Mouse (Mus musculus): ENCODE measurements around the gene Tmem185b. TPM values are rescaled to one million over a fixed set of nuclear protein-coding genes. Genes with fewer than 3 reads are reported as not detected.
A peak's percentile ranks its signal among the peaks of the same experiment; 100 is the strongest.

The Tmem185b gene
- polyA plus RNA-seq, 1 experiment, result 15.8 TPM

- H3K79me2 ChIP-seq (ENCODE audit: control insufficient read depth, insufficient read depth), result peaks cover 10% of the 10 kb centered on the region
- peaks cover 7% of the 10 kb centered on the region for H3K36me3 ChIP-seq (ENCODE audit: control insufficient read depth, insufficient read depth)
- no peak for TF ChIP-seq TCF3 (IDR thresholded peaks at IDR 0.05; ENCODE audit: insufficient read length, low read depth)
- no peak for TF ChIP-seq USF1 (IDR thresholded peaks at IDR 0.05; ENCODE audit: low read depth)
- no peak for TF ChIP-seq MAX (IDR thresholded peaks at IDR 0.05; ENCODE audit: low read depth)
- TF ChIP-seq CEBPB (IDR thresholded peaks at IDR 0.05; ENCODE audit: insufficient read depth, poor library complexity, severe bottlenecking), result no peak
- no peak for TF ChIP-seq REST (IDR thresholded peaks at IDR 0.05; ENCODE audit: insufficient read depth, insufficient read length)
- TF ChIP-seq TCF12 (IDR thresholded peaks at IDR 0.05; ENCODE audit: insufficient read depth, poor library complexity, severe bottlenecking), result no peak
- TF ChIP-seq SRF (IDR thresholded peaks at IDR 0.05; ENCODE audit: control insufficient read depth, insufficient read length, low read depth), result no peak
- TF ChIP-seq MYOD1 (IDR thresholded peaks at IDR 0.05; ENCODE audit: control insufficient read depth in 1 of 3, insufficient read length in 2 of 3, low read depth in 2 of 3), result no peak
- no peak for TF ChIP-seq POLR2A (IDR thresholded peaks at IDR 0.05; ENCODE audit: insufficient read length, low read depth)
- no peak for TF ChIP-seq POLR2AphosphoS2 (IDR thresholded peaks at IDR 0.05; ENCODE audit: insufficient read length, low read depth)
- TF ChIP-seq E2F4 (IDR thresholded peaks at IDR 0.05; ENCODE audit: insufficient read depth), result no peak
- no peak for TF ChIP-seq MYOG (IDR thresholded peaks at IDR 0.05; ENCODE audit: control insufficient read depth in 1 of 3, insufficient read depth in 1 of 3, insufficient read length in 2 of 3, low read depth in 2 of 3)
- no peak overlapping the region for H3K4me2 ChIP-seq (ENCODE audit: low read depth)
- no peaks in the 10 kb centered on the region for H3K27me3 ChIP-seq (ENCODE audit: control insufficient read depth, insufficient read depth, insufficient read length)
- no peak overlapping the region for H3K4me3 ChIP-seq
- no peak overlapping the region for H3ac ChIP-seq (ENCODE audit: control insufficient read depth, insufficient read length)
Measured at GRCm38 (mm10) chr1:119523826-119524225, 2.1 kb upstream of the Tmem185b start.

GRCm38 (mm10) chr1:119525004-119525444, 936 bp upstream of the Tmem185b start:
- Histone ChIP-seq H3K4me2 (ENCODE audit: low read depth) (peak overlapping the region; percentile 98), H3ac (ENCODE audit: control insufficient read depth, insufficient read length) (no peak overlapping the region), H3K79me2 (ENCODE audit: control insufficient read depth, insufficient read depth) (peaks cover 10% of the 10 kb centered on the region), H3K36me3 (ENCODE audit: control insufficient read depth, insufficient read depth) (peaks cover 7% of the 10 kb centered on the region), H3K27me3 (ENCODE audit: control insufficient read depth, insufficient read depth, insufficient read length) (no peaks in the 10 kb centered on the region), H3K4me3 (peak overlapping the region; percentile 38)
- peak in 2 of 3 experiments; percentile 69 to 70 for TF ChIP-seq MYOD1 (IDR thresholded peaks at IDR 0.05; ENCODE audit: control insufficient read depth in 1 of 3, insufficient read length in 2 of 3, low read depth in 2 of 3)
- TF ChIP-seq CEBPB (IDR thresholded peaks at IDR 0.05; ENCODE audit: insufficient read depth, poor library complexity, severe bottlenecking), result no peak

GRCm38 (mm10) chr1:119530941-119531340, 5.0 kb downstream of the Tmem185b start:
- H3ac ChIP-seq (ENCODE audit: control insufficient read depth, insufficient read length), result no peak overlapping the region
- H3K79me2 ChIP-seq (ENCODE audit: control insufficient read depth, insufficient read depth), result peaks cover 10% of the 10 kb centered on the region
- peaks cover 7% of the 10 kb centered on the region for H3K36me3 ChIP-seq (ENCODE audit: control insufficient read depth, insufficient read depth)
- TF ChIP-seq REST (IDR thresholded peaks at IDR 0.05; ENCODE audit: insufficient read depth, insufficient read length), result no peak
- TF ChIP-seq MYOG (IDR thresholded peaks at IDR 0.05; ENCODE audit: control insufficient read depth in 1 of 3, insufficient read depth in 1 of 3, insufficient read length in 2 of 3, low read depth in 2 of 3), result no peak
- no peak for TF ChIP-seq CEBPB (IDR thresholded peaks at IDR 0.05; ENCODE audit: insufficient read depth, poor library complexity, severe bottlenecking)
- no peak for TF ChIP-seq MYOD1 (IDR thresholded peaks at IDR 0.05; ENCODE audit: control insufficient read depth in 1 of 3, insufficient read length in 2 of 3, low read depth in 2 of 3)
- TF ChIP-seq MAX (IDR thresholded peaks at IDR 0.05; ENCODE audit: low read depth), result no peak
- no peak for TF ChIP-seq USF1 (IDR thresholded peaks at IDR 0.05; ENCODE audit: low read depth)
- no peak for TF ChIP-seq E2F4 (IDR thresholded peaks at IDR 0.05; ENCODE audit: insufficient read depth)
- TF ChIP-seq SRF (IDR thresholded peaks at IDR 0.05; ENCODE audit: control insufficient read depth, insufficient read length, low read depth), result no peak
- TF ChIP-seq POLR2AphosphoS2 (IDR thresholded peaks at IDR 0.05; ENCODE audit: insufficient read length, low read depth), result no peak
- TF ChIP-seq TCF12 (IDR thresholded peaks at IDR 0.05; ENCODE audit: insufficient read depth, poor library complexity, severe bottlenecking), result no peak
- no peak for TF ChIP-seq TCF3 (IDR thresholded peaks at IDR 0.05; ENCODE audit: insufficient read length, low read depth)
- no peak for TF ChIP-seq POLR2A (IDR thresholded peaks at IDR 0.05; ENCODE audit: insufficient read length, low read depth)
- no peaks in the 10 kb centered on the region for H3K27me3 ChIP-seq (ENCODE audit: control insufficient read depth, insufficient read depth, insufficient read length)
- H3K4me2 ChIP-seq (ENCODE audit: low read depth), result no peak overlapping the region
- H3K4me3 ChIP-seq, result no peak overlapping the region

- Histone ChIP-seq H3K4me3 (no peak overlapping the region), H3ac (ENCODE audit: control insufficient read depth, insufficient read length) (no peak overlapping the region), H3K36me3 (ENCODE audit: control insufficient read depth, insufficient read depth) (peaks cover 7% of the 10 kb centered on the region), H3K4me2 (ENCODE audit: low read depth) (no peak overlapping the region), H3K79me2 (ENCODE audit: control insufficient read depth, insufficient read depth) (no peaks in the 10 kb centered on the region), H3K27me3 (ENCODE audit: control insufficient read depth, insufficient read depth, insufficient read length) (no peaks in the 10 kb centered on the region)
- no peak for TF ChIP-seq E2F4 (IDR thresholded peaks at IDR 0.05; ENCODE audit: insufficient read depth)
- no peak for TF ChIP-seq POLR2AphosphoS2 (IDR thresholded peaks at IDR 0.05; ENCODE audit: insufficient read length, low read depth)
- no peak for TF ChIP-seq REST (IDR thresholded peaks at IDR 0.05; ENCODE audit: insufficient read depth, insufficient read length)
- no peak for TF ChIP-seq USF1 (IDR thresholded peaks at IDR 0.05; ENCODE audit: low read depth)
- no peak for TF ChIP-seq MYOG (IDR thresholded peaks at IDR 0.05; ENCODE audit: control insufficient read depth in 1 of 3, insufficient read depth in 1 of 3, insufficient read length in 2 of 3, low read depth in 2 of 3)
- TF ChIP-seq POLR2A (IDR thresholded peaks at IDR 0.05; ENCODE audit: insufficient read length, low read depth), result no peak
- no peak for TF ChIP-seq MYOD1 (IDR thresholded peaks at IDR 0.05; ENCODE audit: control insufficient read depth in 1 of 3, insufficient read length in 2 of 3, low read depth in 2 of 3)
- no peak for TF ChIP-seq CEBPB (IDR thresholded peaks at IDR 0.05; ENCODE audit: insufficient read depth, poor library complexity, severe bottlenecking)
- no peak for TF ChIP-seq SRF (IDR thresholded peaks at IDR 0.05; ENCODE audit: control insufficient read depth, insufficient read length, low read depth)
- TF ChIP-seq TCF12 (IDR thresholded peaks at IDR 0.05; ENCODE audit: insufficient read depth, poor library complexity, severe bottlenecking), result no peak
- TF ChIP-seq MAX (IDR thresholded peaks at IDR 0.05; ENCODE audit: low read depth), result no peak
- TF ChIP-seq TCF3 (IDR thresholded peaks at IDR 0.05; ENCODE audit: insufficient read length, low read depth), result no peak
Measured at GRCm38 (mm10) chr1:119532165-119532564, 6.2 kb downstream of the Tmem185b start.
